Mouse (Mus musculus): ENCODE data around the gene Asb8. TPM values are rescaled to one million over a fixed set of nuclear protein-coding genes. Genes with fewer than 3 reads are reported as not detected.

The Asb8 gene
- polyA plus RNA-seq, 1 experiment from 2014 or later: 59.6 TPM

DNA sequence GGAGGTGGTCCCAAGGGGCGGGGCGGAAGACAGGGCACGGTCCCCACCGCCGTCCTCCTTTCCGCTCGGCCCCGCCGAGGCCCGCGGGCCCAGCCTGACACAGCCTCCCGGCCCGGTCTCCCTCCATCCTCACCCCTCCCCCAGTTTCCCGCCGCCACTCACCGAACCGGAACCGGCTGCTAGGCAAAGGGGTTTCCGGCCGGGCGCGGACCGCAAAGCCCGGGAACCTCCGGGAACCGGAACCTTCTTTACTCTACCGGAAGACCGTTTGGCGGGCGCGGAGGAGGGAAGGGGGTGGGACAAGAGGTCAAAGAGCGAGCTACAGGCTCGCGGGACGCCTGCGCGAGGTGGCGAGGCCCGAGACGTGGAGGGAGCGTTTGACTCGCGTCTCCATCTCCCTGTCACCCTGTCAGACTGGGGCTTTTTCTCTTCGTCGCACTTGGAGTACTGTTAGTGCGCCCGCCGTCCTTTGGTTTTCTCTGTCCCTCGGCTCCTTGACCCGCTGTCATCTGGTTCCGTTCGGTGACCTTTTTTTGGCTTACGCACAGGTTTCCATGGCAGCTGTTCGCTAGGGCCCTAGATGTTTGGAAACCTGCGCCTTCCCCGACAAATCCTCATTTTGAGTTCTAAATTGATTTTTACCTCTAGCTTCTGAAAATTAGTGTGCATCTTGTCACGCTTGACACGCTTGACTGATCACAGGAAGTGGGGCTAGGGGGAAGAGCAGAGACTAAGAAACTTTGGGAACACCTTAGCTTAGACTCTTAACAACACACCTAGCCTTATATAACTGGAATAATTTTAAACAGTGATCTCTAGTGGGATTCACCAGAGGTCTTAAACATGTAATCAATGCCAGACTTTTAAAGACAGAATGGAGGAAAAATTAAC lies 72.1 kb downstream of the Asb8 start, which contains the start of gene Senp1:
Gene Senp1 (minus strand): TSS at position 624 of the 891 bp plus-strand sequence.
- peak; percentile 93 for ATAC-seq (ENCODE audit: low FRiP score, low TSS enrichment)
- H3K36me3 ChIP-seq (ENCODE audit: insufficient read depth, low read length): 0 out of 2 replicates have a peak, but pooled peaks cover 6% of the 10 kb centered on the region
- under 1% methylated on average over 51 of the region's 58 CpGs for WGBS
- no peaks in the 10 kb centered on the region; the same call in 1 of the 2 replicates for H3K9me3 ChIP-seq (ENCODE audit: low read length)
- no peaks in the 10 kb centered on the region for H3K27me3 ChIP-seq (ENCODE audit: insufficient read depth, low read length)
- H3K27ac ChIP-seq (ENCODE audit: low read length): peak within 1 kb of the TSS; percentile 96
- H3K4me1 ChIP-seq (ENCODE audit: insufficient read depth, low read length): peaks cover 16% of the 10 kb centered on the region
- H3K9ac ChIP-seq (replicated peaks; ENCODE audit: low read length): peak within 1 kb of the TSS; percentile 94
- peak within 1 kb of the TSS; percentile 96 for H3K4me3 ChIP-seq (ENCODE audit: low read length)
- H3K4me2 ChIP-seq (replicated peaks; ENCODE audit: low read depth, low read length): peak within 1 kb of the TSS; percentile 87

GRCm38 (mm10) chr15:98092372-98093120 lies 72.9 kb downstream of the Asb8 start, which contains the start of gene Pfkm:
Gene Pfkm (plus strand): TSS chr15:98092589.
- WGBS: 0% methylated on average over 30 of the region's 30 CpGs

DNA sequence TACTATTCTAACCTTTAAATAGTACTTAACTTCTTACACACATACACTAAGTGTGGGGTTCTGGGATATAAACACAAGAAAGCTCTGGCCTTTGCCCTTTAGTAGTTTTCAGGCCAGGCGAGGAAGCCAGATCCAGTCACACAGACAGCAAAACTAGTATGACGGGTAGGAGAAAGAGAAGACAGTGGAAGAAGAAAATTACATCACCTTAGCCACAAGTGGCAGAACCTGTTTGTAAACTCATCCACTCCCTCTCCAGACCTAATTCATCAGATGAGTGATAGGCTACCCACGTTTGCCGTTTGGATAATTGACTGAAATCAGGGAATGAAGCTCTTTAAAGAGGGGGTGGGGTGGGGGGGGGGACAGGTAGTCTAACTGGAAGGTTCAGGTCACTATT lies 73.6 kb downstream of the Asb8 start:
- Histone ChIP-seq H3K9me3 (ENCODE audit: low read length) (no peaks in the 10 kb centered on the region; the same call in 1 of the 2 replicates), H3K4me1 (ENCODE audit: insufficient read depth, low read length) (peaks cover 16% of the 10 kb centered on the region), H3K36me3 (ENCODE audit: insufficient read depth, low read length) (0 out of 2 replicates have a peak, but pooled peaks cover 6% of the 10 kb centered on the region), H3K27ac (ENCODE audit: low read length) (no peak overlapping the region), H3K9ac (replicated peaks; ENCODE audit: low read length) (no peak overlapping the region; the same call in none of the 2 replicates), H3K4me3 (ENCODE audit: low read length) (peak overlapping the region; percentile 96), H3K4me2 (replicated peaks; ENCODE audit: low read depth, low read length) (peak overlapping the region; percentile 87), H3K27me3 (ENCODE audit: insufficient read depth, low read length) (no peaks in the 10 kb centered on the region)
- no peak for ATAC-seq (ENCODE audit: low FRiP score, low TSS enrichment)
- WGBS: 16% methylated on average over 4 of the region's 4 CpGs

More at GRCm38 (mm10) chr15:98092372-98093120, 72.9 kb downstream of the Asb8 start, which contains the start of gene Pfkm:
- H3K9ac ChIP-seq (replicated peaks; ENCODE audit: low read length): peak within 1 kb of the TSS; percentile 94
- H3K27ac ChIP-seq (ENCODE audit: low read length): peak within 1 kb of the TSS; percentile 96
- H3K27me3 ChIP-seq (ENCODE audit: insufficient read depth, low read length): no peaks in the 10 kb centered on the region
- H3K36me3 ChIP-seq (ENCODE audit: insufficient read depth, low read length): 0 out of 2 replicates have a peak, but pooled peaks cover 6% of the 10 kb centered on the region
- H3K4me3 ChIP-seq (ENCODE audit: low read length): peak within 1 kb of the TSS; percentile 96
- no peak for ATAC-seq (ENCODE audit: low FRiP score, low TSS enrichment)
- H3K4me2 ChIP-seq (replicated peaks; ENCODE audit: low read depth, low read length): peak within 1 kb of the TSS; percentile 87
- H3K9me3 ChIP-seq (ENCODE audit: low read length): no peaks in the 10 kb centered on the region; the same call in 1 of the 2 replicates
- peaks cover 16% of the 10 kb centered on the region for H3K4me1 ChIP-seq (ENCODE audit: insufficient read depth, low read length)

DNA sequence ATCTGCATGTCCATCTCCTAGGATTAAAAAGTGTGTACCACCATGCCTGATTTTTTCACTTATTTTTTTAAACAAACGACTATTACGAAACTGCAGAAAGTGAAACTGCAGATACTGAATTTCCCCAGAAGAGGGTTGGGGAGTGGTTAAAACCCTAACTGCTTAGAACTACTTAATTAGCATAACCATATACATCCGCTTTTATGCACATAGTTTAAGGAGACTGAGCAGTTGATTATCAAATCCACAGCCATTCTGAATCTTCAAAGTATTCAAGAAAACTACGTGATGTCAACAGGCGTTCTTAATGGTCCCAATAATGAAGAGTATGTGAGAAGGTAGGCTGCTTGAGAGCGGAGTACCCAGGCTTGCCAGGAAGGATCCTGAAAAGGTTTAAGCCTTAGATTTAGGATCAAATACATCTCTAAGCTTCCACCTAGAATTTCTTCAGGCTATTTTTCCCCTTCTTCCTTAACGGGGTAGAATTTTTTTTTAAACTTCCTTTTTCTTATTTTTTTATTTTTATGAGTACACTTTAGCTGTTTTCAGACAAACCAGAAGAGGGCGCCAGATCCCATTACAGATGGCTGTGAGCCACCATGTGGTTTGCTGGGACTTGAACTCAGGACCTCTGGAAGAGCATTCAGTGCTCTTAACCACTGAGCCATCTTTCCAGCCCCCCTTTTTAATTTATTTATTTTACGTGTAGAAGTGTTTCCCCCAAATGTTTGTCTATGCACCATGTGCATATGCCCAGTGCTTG lies 75.8 kb downstream of the Asb8 start:
- H3K27ac ChIP-seq (ENCODE audit: low read length): no peak overlapping the region
- peaks cover 16% of the 10 kb centered on the region for H3K4me1 ChIP-seq (ENCODE audit: insufficient read depth, low read length)
- no peaks in the 10 kb centered on the region for H3K9me3 ChIP-seq (ENCODE audit: low read length)
- no peaks in the 10 kb centered on the region for H3K27me3 ChIP-seq (ENCODE audit: insufficient read depth, low read length)
- H3K36me3 ChIP-seq (ENCODE audit: insufficient read depth, low read length): peaks cover 15% of the 10 kb centered on the region; the same call in 1 of the 2 replicates
- H3K9ac ChIP-seq (replicated peaks; ENCODE audit: low read length): no peak overlapping the region
- H3K4me2 ChIP-seq (replicated peaks; ENCODE audit: low read depth, low read length): no peak overlapping the region
- no peak for ATAC-seq (ENCODE audit: low FRiP score, low TSS enrichment)
- no peak overlapping the region for H3K4me3 ChIP-seq (ENCODE audit: low read length)
- WGBS: 77% methylated on average over 9 of the region's 9 CpGs

- no peaks in the 10 kb centered on the region for H3K9me3 ChIP-seq (ENCODE audit: low read length)
- H3K36me3 ChIP-seq (ENCODE audit: insufficient read depth, low read length): peaks cover 20% of the 10 kb centered on the region
- H3K9ac ChIP-seq (replicated peaks; ENCODE audit: low read length): no peak overlapping the region
- peaks cover 15% of the 10 kb centered on the region for H3K4me1 ChIP-seq (ENCODE audit: insufficient read depth, low read length)
- no peaks in the 10 kb centered on the region for H3K27me3 ChIP-seq (ENCODE audit: insufficient read depth, low read length)
- ATAC-seq (ENCODE audit: low FRiP score, low TSS enrichment): no peak
- no peak overlapping the region for H3K27ac ChIP-seq (ENCODE audit: low read length)
- no peak overlapping the region for H3K4me3 ChIP-seq (ENCODE audit: low read length)
- whole genome bisulfite sequencing: 85% methylated on average over 1 of the region's 1 CpGs
- H3K4me2 ChIP-seq (replicated peaks; ENCODE audit: low read depth, low read length): no peak overlapping the region
These were observed 76.5 kb downstream of the Asb8 start for GRCm38 (mm10) chr15:98088889-98089288.

Other genes starting within 250 kb of the Asb8 start
- gene Tmem106c, start 201.4 kb downstream of the Asb8 start, polyA plus RNA-seq (2015; fragmentation: Nextera tagmentation; extraction: Ambion mirVana): 56.0 and 61.3 TPM in 2 replicates
- gene Col2a1, start 160.9 kb downstream of the Asb8 start, polyA plus RNA-seq (2015; fragmentation: Nextera tagmentation; extraction: Ambion mirVana): 19.0 and 19.5 TPM in 2 replicates
- 45.7 and 45.8 TPM in 2 replicates for gene Pfkm, start 73.0 kb downstream of the Asb8 start, polyA plus RNA-seq (2015; fragmentation: Nextera tagmentation; extraction: Ambion mirVana)
- gene Senp1, start 71.9 kb downstream of the Asb8 start, polyA plus RNA-seq (2015; fragmentation: Nextera tagmentation; extraction: Ambion mirVana): 29.9 and 31.3 TPM in 2 replicates
- 1.8 and 2.1 TPM in 2 replicates for gene Ccdc184, start 1.5 kb upstream of the Asb8 start, polyA plus RNA-seq (2015; fragmentation: Nextera tagmentation; extraction: Ambion mirVana)
- not detected in 2 replicates for gene Olfr288, start 29.9 kb upstream of the Asb8 start, polyA plus RNA-seq (2015; fragmentation: Nextera tagmentation; extraction: Ambion mirVana)
- gene Gm44579, start 55.4 kb upstream of the Asb8 start, polyA plus RNA-seq (2015; fragmentation: Nextera tagmentation; extraction: Ambion mirVana): not detected in 2 replicates
- not detected in 2 replicates for gene Olfr287, start 55.4 kb upstream of the Asb8 start, polyA plus RNA-seq (2015; fragmentation: Nextera tagmentation; extraction: Ambion mirVana)
- gene Olfr286, start 68.8 kb upstream of the Asb8 start, polyA plus RNA-seq (2015; fragmentation: Nextera tagmentation; extraction: Ambion mirVana): not detected in 2 replicates
- not detected in 2 replicates for gene H1fnt, start 91.7 kb upstream of the Asb8 start, polyA plus RNA-seq (2015; fragmentation: Nextera tagmentation; extraction: Ambion mirVana)
- 2.2 and 2.3 TPM in 2 replicates for gene Zfp641, start 130.5 kb upstream of the Asb8 start, polyA plus RNA-seq (2015; fragmentation: Nextera tagmentation; extraction: Ambion mirVana)
- gene Olfr285, start 151.7 kb upstream of the Asb8 start, polyA plus RNA-seq (2015; fragmentation: Nextera tagmentation; extraction: Ambion mirVana): not detected in 2 replicates
- not detected in 2 replicates for gene Olfr284, start 175.4 kb upstream of the Asb8 start, polyA plus RNA-seq (2015; fragmentation: Nextera tagmentation; extraction: Ambion mirVana)
- gene Olfr283, start 215.3 kb upstream of the Asb8 start, polyA plus RNA-seq (2015; fragmentation: Nextera tagmentation; extraction: Ambion mirVana): not detected in 2 replicates

Data from kidney, embryonic 16.5 days (tissue).